Mouse (Mus musculus): ENCODE results near the gene Gm609. TPM values are rescaled to one million over a fixed set of nuclear protein-coding genes. Genes with fewer than 3 reads are reported as not detected.

The Gm609 gene
- total and polyA plus RNA-seq, 3 experiments: 0.22 TPM; not detected in 2

- H3K27me3 ChIP-seq (ENCODE audit: insufficient read depth, low read length): no peaks in the 10 kb centered on the region
- no peaks in the 10 kb centered on the region for H3K36me3 ChIP-seq (replicated peaks)
- no peaks in the 10 kb centered on the region for H3K4me1 ChIP-seq (ENCODE audit: insufficient read depth, low read depth, low read length)
- DNase-seq (ENCODE audit: low spot score) (no peak), ATAC-seq (ENCODE audit: extremely low read depth, insufficient number of reproducible peaks, low FRiP score, poor library complexity, severe bottlenecking) (no peak)
- no peak overlapping the region for H3K4me3 ChIP-seq (ENCODE audit: low read depth, low read length)
- no peak for TF ChIP-seq POLR2AphosphoS5 (IDR thresholded peaks at IDR 0.05; ENCODE audit: insufficient replicate concordance, low read depth, low read length)
- no peak for TF ChIP-seq TAL1 (conservative IDR thresholded peaks at IDR 0.05; ENCODE audit: low read depth, low read length)
- no peak for TF ChIP-seq GATA2 (IDR thresholded peaks at IDR 0.05; ENCODE audit: borderline replicate concordance, low read depth, low read length)
- TF ChIP-seq GATA1 (IDR thresholded peaks at IDR 0.05; ENCODE audit: borderline replicate concordance, low read length): no peak
- no peak for TF ChIP-seq CTCF (IDR thresholded peaks at IDR 0.05; ENCODE audit: low read depth, low read length)
- H3K9me3 ChIP-seq (replicated peaks): no peaks in the 10 kb centered on the region
These were observed 127.4 kb downstream of the Gm609 start for GRCm38 (mm10) chr16:45365353-45365752.

DNA sequence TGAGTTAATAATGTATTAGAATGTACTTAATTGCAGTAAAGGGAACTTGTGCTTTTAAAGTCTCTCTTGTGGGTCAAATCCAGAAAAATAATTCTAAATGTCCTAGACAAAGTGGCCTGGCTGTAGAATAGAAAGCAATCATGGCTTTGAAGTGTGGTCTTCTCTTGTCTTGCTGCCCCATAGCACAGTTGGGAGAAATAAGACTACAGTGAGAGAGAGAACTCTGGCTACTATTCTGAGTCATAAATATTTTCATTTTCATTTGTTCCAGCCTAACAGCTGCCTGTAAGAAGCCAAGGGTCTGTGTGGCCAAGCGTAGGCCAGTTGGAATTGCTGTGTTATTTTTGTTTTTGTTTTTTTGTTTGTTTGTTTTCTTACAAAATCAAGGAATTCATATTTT lies 128.1 kb downstream of the Gm609 start:
- DNase-seq (ENCODE audit: low spot score): no peak
- Histone ChIP-seq H3K4me1 (ENCODE audit: insufficient read depth, low read depth, low read length) (no peaks in the 10 kb centered on the region), H3K9me3 (replicated peaks) (no peaks in the 10 kb centered on the region), H3K36me3 (replicated peaks) (no peaks in the 10 kb centered on the region), H3K4me3 (ENCODE audit: low read depth, low read length) (no peak overlapping the region), H3K27me3 (ENCODE audit: insufficient read depth, low read length) (no peaks in the 10 kb centered on the region)
- ATAC-seq (ENCODE audit: extremely low read depth, insufficient number of reproducible peaks, low FRiP score, poor library complexity, severe bottlenecking): no peak
- no peak for TF ChIP-seq POLR2AphosphoS5 (IDR thresholded peaks at IDR 0.05; ENCODE audit: insufficient replicate concordance, low read depth, low read length)
- TF ChIP-seq GATA2 (IDR thresholded peaks at IDR 0.05; ENCODE audit: borderline replicate concordance, low read depth, low read length): no peak
- no peak for TF ChIP-seq CTCF (IDR thresholded peaks at IDR 0.05; ENCODE audit: low read depth, low read length)
- no peak for TF ChIP-seq GATA1 (IDR thresholded peaks at IDR 0.05; ENCODE audit: borderline replicate concordance, low read length)

- Histone ChIP-seq H3K27me3 (ENCODE audit: insufficient read depth, low read length) (no peaks in the 10 kb centered on the region), H3K36me3 (replicated peaks) (no peaks in the 10 kb centered on the region), H3K4me3 (ENCODE audit: low read depth, low read length) (no peak overlapping the region), H3K4me1 (ENCODE audit: insufficient read depth, low read depth, low read length) (no peaks in the 10 kb centered on the region), H3K9me3 (replicated peaks) (no peaks in the 10 kb centered on the region)
- DNase-seq (ENCODE audit: low spot score) (no peak), ATAC-seq (ENCODE audit: extremely low read depth, insufficient number of reproducible peaks, low FRiP score, poor library complexity, severe bottlenecking) (no peak)
- no peak for TF ChIP-seq CTCF (IDR thresholded peaks at IDR 0.05; ENCODE audit: low read depth, low read length)
- no peak for TF ChIP-seq POLR2AphosphoS5 (IDR thresholded peaks at IDR 0.05; ENCODE audit: insufficient replicate concordance, low read depth, low read length)
- TF ChIP-seq GATA2 (IDR thresholded peaks at IDR 0.05; ENCODE audit: borderline replicate concordance, low read depth, low read length): no peak
- TF ChIP-seq TAL1 (conservative IDR thresholded peaks at IDR 0.05; ENCODE audit: low read depth, low read length): no peak
- no peak for TF ChIP-seq GATA1 (IDR thresholded peaks at IDR 0.05; ENCODE audit: borderline replicate concordance, low read length)
These were observed 129.2 kb downstream of the Gm609 start for GRCm38 (mm10) chr16:45363480-45364045.

Other genes with a start within 250 kb of the Gm609 start
- gene Cd200, start 83.9 kb downstream of the Gm609 start, total RNA-seq (2014; fragmentation: Nextera tagmentation): not detected in 2 replicates
- gene Cd200, start 83.9 kb downstream of the Gm609 start, total RNA-seq (2017): not detected in 2 replicates
- not detected in 2 replicates for gene Cd200, start 83.9 kb downstream of the Gm609 start, polyA plus RNA-seq (2012)
- not detected in 2 replicates for gene Gm17783, start 39.1 kb upstream of the Gm609 start, total RNA-seq (2014; fragmentation: Nextera tagmentation)
- 0.12 TPM in 1 of 2 replicates, not detected in the other for gene Gm17783, start 39.1 kb upstream of the Gm609 start, total RNA-seq (2017)
- not detected in 2 replicates for gene Gm17783, start 39.1 kb upstream of the Gm609 start, polyA plus RNA-seq (2012)
- gene Slc9c1, start 42.3 kb upstream of the Gm609 start, total RNA-seq (2014; fragmentation: Nextera tagmentation): not detected in 2 replicates
- gene Slc9c1, start 42.3 kb upstream of the Gm609 start, total RNA-seq (2017): not detected in 2 replicates
- gene Slc9c1, start 42.3 kb upstream of the Gm609 start, polyA plus RNA-seq (2012): not detected in 2 replicates
- gene Gcsam, start 117.4 kb upstream of the Gm609 start, total RNA-seq (2014; fragmentation: Nextera tagmentation): 0.53 TPM in 1 of 2 replicates, not detected in the other
- gene Gcsam, start 117.4 kb upstream of the Gm609 start, total RNA-seq (2017): 0.49 and 0.52 TPM in 2 replicates
- gene Gcsam, start 117.4 kb upstream of the Gm609 start, polyA plus RNA-seq (2012): not detected in 2 replicates
- not detected in 2 replicates for gene BC016579, start 161.1 kb upstream of the Gm609 start, total RNA-seq (2014; fragmentation: Nextera tagmentation)
- 0.12 and 0.16 TPM in 2 replicates for gene BC016579, start 161.1 kb upstream of the Gm609 start, total RNA-seq (2017)
- gene BC016579, start 161.1 kb upstream of the Gm609 start, polyA plus RNA-seq (2012): not detected in 2 replicates
- gene Tmprss7, start 200.7 kb upstream of the Gm609 start, total RNA-seq (2014; fragmentation: Nextera tagmentation): not detected in 2 replicates
- 1.8 and 2.1 TPM in 2 replicates for gene Tmprss7, start 200.7 kb upstream of the Gm609 start, total RNA-seq (2017)
- gene Tmprss7, start 200.7 kb upstream of the Gm609 start, polyA plus RNA-seq (2012): not detected in 2 replicates
- not detected in 2 replicates for gene Tagln3, start 231.6 kb upstream of the Gm609 start, total RNA-seq (2014; fragmentation: Nextera tagmentation)
- gene Tagln3, start 231.6 kb upstream of the Gm609 start, total RNA-seq (2017): not detected in 2 replicates
- not detected in 2 replicates for gene Tagln3, start 231.6 kb upstream of the Gm609 start, polyA plus RNA-seq (2012)
- 15.4 and 23.9 TPM in 2 replicates for gene Abhd10, start 250.0 kb upstream of the Gm609 start, total RNA-seq (2014; fragmentation: Nextera tagmentation)
- gene Abhd10, start 250.0 kb upstream of the Gm609 start, total RNA-seq (2017): 16.3 and 17.0 TPM in 2 replicates
- gene Abhd10, start 250.0 kb upstream of the Gm609 start, polyA plus RNA-seq (2012): 4.0 and 4.8 TPM in 2 replicates